Mouse (Mus musculus) heart, postnatal 25 days (tissue): ENCODE measurements around the gene Fev. TPM values are rescaled to one million over a fixed set of nuclear protein-coding genes. Genes with fewer than 3 reads are reported as not detected.

Source experiments
- DNase-seq: peaks from one replicate; pipeline ENCODE4 v3.0.0; 2022; ENCODE audit warnings: low spot score
- intact Hi-C: fragments of 180-260 bp; cut with DNase I; formaldehyde crosslinking; loops from one replicate; pipeline ENCODE4 v1.15.1; 2025
- total RNA-seq, 2 experiments: library from RNA; stranded (reverse); gene quantifications; 2 replicates each; pipeline ENCODE4 v1.2.3; 2021

Gene Fev
- not detected for total RNA-seq

- intact Hi-C loops = no loop called here
These were observed at the start of gene Fev for GRCm38 (mm10) chr1:74885369-74886042. TSS of gene Fev (minus strand) at chr1:74885419.

GRCm38 (mm10) chr1:74927621-74928296 is 42.5 kb upstream of the Fev start:
- intact Hi-C loops = loop anchor here (2.0 kb wide), 1 partner anchor 89 kb away; no protein-coding TSS in a partner anchor
- DNase-seq = no peak

More at GRCm38 (mm10) chr1:74885369-74886042, at the start of gene Fev:
- no peak for DNase-seq

- intact Hi-C loops = loop anchor here (2.0 kb wide), 1 partner anchor 90 kb away; no protein-coding TSS in a partner anchor
- DNase-seq = no peak
These were observed 41.5 kb upstream of the Fev start for GRCm38 (mm10) chr1:74926721-74927120.

- intact Hi-C loops = no loop called here
- DNase-seq = no peak
These were observed 39.2 kb upstream of the Fev start for GRCm38 (mm10) chr1:74924464-74924863.

- intact Hi-C loops = no loop called here
These were observed 30.5 kb upstream of the Fev start for GRCm38 (mm10) chr1:74915706-74916105.

GRCm38 (mm10) chr1:74902191-74902590 is 17.0 kb upstream of the Fev start:
- no peak for DNase-seq
- intact Hi-C loops = no loop called here

More at GRCm38 (mm10) chr1:74915706-74916105, 30.5 kb upstream of the Fev start:
- DNase-seq = no peak

- intact Hi-C loops = loop anchor here (2.0 kb wide), 1 partner anchor 21 kb away; no protein-coding TSS in a partner anchor
These were observed 16.5 kb upstream of the Fev start for GRCm38 (mm10) chr1:74901686-74902085.

GRCm38 (mm10) chr1:74900341-74901285 is 15.4 kb upstream of the Fev start:
- intact Hi-C loops = loop anchor here (2.0 kb wide), 1 partner anchor 20 kb away; no protein-coding TSS in a partner anchor

More at GRCm38 (mm10) chr1:74901686-74902085, 16.5 kb upstream of the Fev start:
- DNase-seq = no peak

GRCm38 (mm10) chr1:74898656-74899431 is 13.6 kb upstream of the Fev start:
- DNase-seq = no peak
- intact Hi-C loops = no loop called here

More at GRCm38 (mm10) chr1:74900341-74901285, 15.4 kb upstream of the Fev start:
- no peak for DNase-seq

GRCm38 (mm10) chr1:74897976-74898375 is 12.8 kb upstream of the Fev start:
- no peak for DNase-seq
- intact Hi-C loops = no loop called here

- intact Hi-C loops = no loop called here
- no peak for DNase-seq
These were observed 9.7 kb upstream of the Fev start for GRCm38 (mm10) chr1:74894966-74895365.

- DNase-seq = no peak
- intact Hi-C loops = no loop called here
These were observed 8.1 kb upstream of the Fev start, which contains the start of gene Cryba2 for GRCm38 (mm10) chr1:74893134-74893855. TSS of gene Cryba2 (minus strand) at chr1:74893143.

- DNase-seq = no peak
- intact Hi-C loops = no loop called here
These were observed 7.3 kb upstream of the Fev start for GRCm38 (mm10) chr1:74892351-74893133.

- DNase-seq = no peak
- intact Hi-C loops = no loop called here
These were observed 6.3 kb upstream of the Fev start for GRCm38 (mm10) chr1:74891513-74891912.

- intact Hi-C loops = loop anchor here (5.0 kb wide), 1 partner anchor 133 kb away; no protein-coding TSS in a partner anchor
These were observed 750 bp downstream of the Fev start for GRCm38 (mm10) chr1:74884196-74885141.

GRCm38 (mm10) chr1:74883441-74883840 is 1.8 kb downstream of the Fev start:
- intact Hi-C loops = loop anchor here (5.0 kb wide), 1 partner anchor 134 kb away; no protein-coding TSS in a partner anchor
- DNase-seq = no peak

More at GRCm38 (mm10) chr1:74884196-74885141, 750 bp downstream of the Fev start:
- DNase-seq = no peak
